Mouse (Mus musculus) erythroid progenitor cell, adult 5-6 weeks (primary cell): Measurements from ENCODE around the gene Dr1. TPM values are rescaled to one million over a fixed set of nuclear protein-coding genes. Genes with fewer than 3 reads are reported as not detected.
"Not testable (repeated sequence)": the region's sequence is repeated elsewhere in the genome, so short reads cannot be mapped to it uniquely, and the experiment has no call there.

Experiments
- ATAC-seq: replicated peaks from 2 replicates; pipeline ENCODE4 v1.8.0; 2016; ENCODE audit warnings: moderate number of reproducible peaks, mild to moderate bottlenecking, moderate TSS enrichment, inconsistent platforms; ENCODE audit not compliant: poor library complexity, low FRiP score, severe bottlenecking
- total RNA-seq, 2 experiments: library from RNA; stranded (forward) in 1 of 2; stranded (reverse) in 1 of 2; fragments of 150-400 nt in 1 of 2; fragments of 186-747, 209-891 nt in 1 of 2; gene quantifications; 2 replicates each; pipeline versions ENCODE4 v1.2.3 to v1.2.4; 2015 to 2017; ENCODE audit warnings: low replicate concordance in 2 of 2

Dr1 gene
- total RNA-seq (2015; ENCODE audit: low replicate concordance) (40.7 and 42.2 TPM in 2 replicates), total RNA-seq (2017; ENCODE audit: low replicate concordance) (23.1 and 27.9 TPM in 2 replicates)

- peak; percentile 83 for ATAC-seq
These were observed at the start of gene Dr1 for GRCm38 (mm10) chr5:108268127-108269062. TSS of gene Dr1 (plus strand) at chr5:108268897.

DNA sequence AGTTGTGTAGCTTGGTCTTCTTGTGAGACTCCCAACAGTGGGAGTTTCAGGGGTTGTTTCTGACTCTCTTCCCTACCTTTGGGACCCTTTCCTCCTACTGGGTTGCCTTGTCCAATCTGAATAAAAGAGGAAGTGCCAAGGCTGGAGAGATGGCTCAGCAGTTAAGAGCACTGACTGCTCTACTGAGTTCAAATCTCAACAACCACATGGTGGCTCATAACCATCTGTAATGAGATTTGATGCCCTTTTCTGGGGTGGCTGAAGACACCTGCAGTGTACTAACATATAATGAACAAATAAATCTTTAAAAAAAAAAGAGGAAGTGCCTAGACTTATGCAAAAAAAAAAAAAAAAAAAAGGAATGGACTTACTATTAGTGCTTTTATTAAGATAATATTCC is 44.6 kb upstream of the Dr1 start:
- ATAC-seq = no peak

DNA sequence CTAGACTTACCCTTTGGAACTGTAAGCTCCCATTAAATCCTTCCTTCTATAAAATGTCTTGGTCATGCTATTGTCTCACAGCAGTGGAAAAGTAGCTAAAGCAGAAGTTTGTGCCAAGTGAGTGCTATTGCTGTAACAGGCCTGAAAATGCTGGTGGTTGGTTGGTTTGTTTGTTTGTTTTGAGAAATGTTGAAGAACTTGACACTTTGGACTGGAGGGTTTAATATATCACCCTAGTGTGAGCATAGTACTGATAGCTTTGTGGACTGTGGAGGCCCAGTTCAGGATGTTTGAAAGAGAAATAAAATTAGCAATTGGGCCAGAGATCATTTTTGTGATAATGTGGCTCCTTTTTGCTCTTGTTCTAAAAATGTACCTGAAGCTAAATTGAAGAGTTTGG is 42.5 kb upstream of the Dr1 start:
- no peak for ATAC-seq

DNA sequence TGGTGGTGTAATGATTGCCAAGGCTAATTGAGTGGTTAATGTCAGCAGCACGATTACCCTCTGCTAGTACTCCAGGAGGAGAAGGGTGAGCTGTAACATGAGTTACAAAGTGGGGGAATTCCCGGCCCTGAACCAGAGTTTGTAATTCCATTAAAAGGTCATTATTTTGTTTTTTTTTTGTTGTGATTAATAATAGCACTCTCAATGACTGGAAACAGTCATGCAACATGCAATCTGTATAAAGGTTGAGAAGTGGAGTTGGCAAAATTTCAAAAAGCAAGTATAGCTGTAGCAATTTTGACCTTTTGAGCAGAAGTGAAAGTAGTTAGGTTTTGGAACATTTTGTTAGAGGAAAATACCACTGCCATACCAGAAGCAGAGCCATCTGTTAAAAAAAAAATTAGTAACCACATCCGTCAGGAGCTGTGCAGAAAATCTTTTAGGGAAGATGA is 22.4 kb upstream of the Dr1 start:
- ATAC-seq = no peak

- ATAC-seq = no peak
These were observed 18.7 kb upstream of the Dr1 start for GRCm38 (mm10) chr5:108250033-108250432.

GRCm38 (mm10) chr5:108255259-108255658 is 13.4 kb upstream of the Dr1 start:
- ATAC-seq = no peak

GRCm38 (mm10) chr5:108262722-108263121 is 6.0 kb upstream of the Dr1 start:
- ATAC-seq = peak; percentile 66; the same call in 1 of the 2 replicates

- not testable (repeated sequence) for ATAC-seq
These were observed 4.9 kb upstream of the Dr1 start for GRCm38 (mm10) chr5:108263785-108264184.

GRCm38 (mm10) chr5:108266990-108267389 is 1.7 kb upstream of the Dr1 start:
- ATAC-seq = no peak

- peak; percentile 36 for ATAC-seq
These were observed 540 bp downstream of the Dr1 start for GRCm38 (mm10) chr5:108269063-108269810.

DNA sequence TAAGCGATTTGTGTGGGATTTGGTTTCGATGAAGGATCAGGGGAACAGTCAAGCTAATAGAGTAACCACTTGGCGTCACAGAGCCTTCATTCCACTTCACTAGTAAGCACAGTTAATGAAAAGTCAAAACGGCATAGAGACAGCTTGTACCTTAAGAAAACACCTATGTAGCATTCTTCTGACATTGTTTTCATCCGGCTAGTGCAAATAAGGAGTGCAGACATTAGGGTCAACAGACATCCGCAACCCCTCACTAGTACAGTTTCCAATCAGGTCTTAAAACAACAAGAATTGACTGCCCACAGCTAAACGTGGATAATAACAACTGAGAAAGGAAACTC is 1.1 kb downstream of the Dr1 start:
- no peak for ATAC-seq

GRCm38 (mm10) chr5:108270415-108270814 is 1.7 kb downstream of the Dr1 start:
- ATAC-seq = 0 out of 2 replicates have a peak, but pooled peaks have one; percentile 33

DNA sequence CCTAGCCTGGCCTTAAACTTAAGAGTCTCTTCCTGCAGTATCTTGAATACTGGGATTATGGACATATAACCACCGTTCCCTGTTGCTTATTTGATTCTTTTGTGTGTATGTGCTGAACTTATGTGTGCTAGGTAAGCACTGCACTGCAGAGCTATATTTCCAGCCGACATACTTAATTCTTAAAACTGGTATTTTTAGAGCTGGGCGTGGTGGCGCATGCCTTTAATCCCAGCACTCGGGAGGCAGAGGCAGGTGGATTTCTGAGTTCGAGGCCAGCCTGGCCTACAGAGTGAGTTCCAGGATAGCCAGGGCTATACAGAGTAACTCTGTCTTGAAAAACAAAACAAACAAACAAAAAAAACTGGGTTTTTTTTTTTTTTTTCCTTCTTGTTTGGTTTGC is 2.6 kb downstream of the Dr1 start:
- ATAC-seq = not testable (repeated sequence)

DNA sequence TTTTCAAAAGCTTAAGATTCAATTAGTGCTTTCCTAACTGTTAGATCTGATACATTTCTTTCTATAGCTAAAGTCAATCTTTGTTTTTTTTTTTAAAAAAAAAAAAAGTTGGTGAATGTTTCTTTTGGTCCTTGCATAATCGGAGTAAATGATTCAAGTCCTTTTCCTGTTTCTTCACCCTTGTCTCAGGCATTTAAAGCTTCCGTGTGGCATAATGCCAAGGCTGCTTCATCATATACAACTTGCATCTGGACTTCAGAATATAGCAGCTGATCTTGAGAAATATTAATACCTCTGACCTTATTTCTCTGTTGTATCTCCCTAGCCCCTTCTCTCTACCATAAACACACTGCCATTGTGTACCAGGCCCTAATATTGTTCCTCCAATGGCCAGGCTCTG is 18.3 kb downstream of the Dr1 start:
- ATAC-seq = no peak

DNA sequence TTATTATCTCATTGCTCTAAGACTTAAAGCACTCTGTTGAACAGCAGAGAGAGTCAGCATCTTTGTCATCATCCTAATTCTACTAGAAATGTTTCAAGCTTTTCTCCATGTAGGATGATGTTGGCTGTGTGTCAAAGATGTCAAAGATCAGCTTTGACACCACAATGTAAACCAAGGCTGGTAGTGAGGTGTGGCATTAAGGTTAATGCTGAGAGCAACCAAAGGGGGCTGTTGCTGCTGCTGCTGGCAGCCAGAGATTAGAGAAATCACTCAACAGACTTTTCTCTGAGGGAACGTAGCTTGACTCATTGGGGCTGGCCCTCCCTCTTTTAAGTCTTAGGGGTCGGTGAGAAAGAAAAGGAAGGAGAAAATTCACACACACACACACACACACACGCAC is 32.9 kb downstream of the Dr1 start:
- ATAC-seq = no peak

- peak; percentile 99 for ATAC-seq
These were observed 43.7 kb downstream of the Dr1 start, which contains the start of gene Pigg for GRCm38 (mm10) chr5:108312224-108313064. TSS of gene Pigg (plus strand) at chr5:108312609.

DNA sequence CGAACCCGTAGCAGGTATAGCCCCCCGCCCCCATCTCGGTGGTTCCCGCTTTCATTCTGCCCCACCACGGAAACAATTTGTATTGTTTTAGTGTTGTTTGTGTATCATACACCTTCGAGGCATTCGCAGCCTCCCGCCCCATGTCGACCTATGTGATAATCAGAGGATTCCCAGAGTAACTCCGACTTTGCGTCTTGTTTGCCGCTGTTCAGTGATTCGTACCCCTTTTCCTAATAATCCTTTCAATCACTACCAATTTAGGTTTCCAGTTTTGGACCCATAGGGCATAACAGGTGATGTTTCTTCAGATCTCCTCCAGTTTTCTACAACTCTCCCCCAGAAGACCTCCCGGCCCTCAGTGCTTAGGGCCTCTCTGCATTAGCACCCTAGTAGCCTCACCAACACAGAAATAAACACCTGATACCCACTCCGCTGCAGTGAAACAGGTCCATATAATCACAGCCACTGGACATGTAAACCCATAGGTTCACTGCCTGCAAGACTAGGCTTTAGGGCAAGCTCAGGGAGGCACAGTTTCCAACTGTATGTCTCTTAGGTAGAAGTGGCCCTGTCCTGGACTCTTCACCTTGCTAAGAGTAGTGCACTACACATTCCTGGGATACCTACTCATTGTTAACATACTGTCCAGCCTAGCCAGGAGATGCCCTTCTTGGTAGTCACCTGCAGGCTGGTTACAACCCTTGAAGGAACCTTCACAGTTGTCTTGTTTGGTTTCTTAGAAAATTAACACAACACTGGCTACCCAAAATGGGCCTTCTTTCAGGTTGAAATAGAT is 44.6 kb downstream of the Dr1 start:
- ATAC-seq = peak; percentile 54
